Mouse (Mus musculus) lung, postnatal 4 days (tissue): Measurements from ENCODE around the gene Muc3.
"Not testable (repeated sequence)": the region's sequence is repeated elsewhere in the genome, so short reads cannot be mapped to it uniquely, and the experiment has no call there.

Source experiments
- DNase-seq, 2 experiments: peaks; one replicate each; pipeline ENCODE4 v3.0.0; 2021

The Muc3 gene

DNA sequence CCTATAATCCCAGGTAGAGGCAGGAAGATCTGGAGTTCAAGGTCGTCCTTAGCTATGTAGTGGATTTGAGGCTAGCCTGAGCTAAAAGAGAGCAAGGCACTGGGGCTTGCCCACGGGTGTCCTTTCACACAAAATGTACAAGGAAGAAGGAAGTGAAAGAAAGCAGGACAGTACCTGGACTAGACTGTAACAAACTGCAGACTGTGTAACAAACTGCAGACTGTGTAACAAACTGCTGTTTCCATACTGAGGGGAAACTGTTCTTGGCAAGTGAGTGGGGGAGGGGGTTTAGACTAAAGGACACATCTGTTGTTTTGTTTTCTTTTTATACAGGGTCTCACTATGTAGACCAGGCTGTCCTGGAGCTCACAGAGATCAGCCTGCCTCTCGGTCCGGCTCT, 27.8 kb downstream of the Muc3 start:
- no peak for DNase-seq

DNA sequence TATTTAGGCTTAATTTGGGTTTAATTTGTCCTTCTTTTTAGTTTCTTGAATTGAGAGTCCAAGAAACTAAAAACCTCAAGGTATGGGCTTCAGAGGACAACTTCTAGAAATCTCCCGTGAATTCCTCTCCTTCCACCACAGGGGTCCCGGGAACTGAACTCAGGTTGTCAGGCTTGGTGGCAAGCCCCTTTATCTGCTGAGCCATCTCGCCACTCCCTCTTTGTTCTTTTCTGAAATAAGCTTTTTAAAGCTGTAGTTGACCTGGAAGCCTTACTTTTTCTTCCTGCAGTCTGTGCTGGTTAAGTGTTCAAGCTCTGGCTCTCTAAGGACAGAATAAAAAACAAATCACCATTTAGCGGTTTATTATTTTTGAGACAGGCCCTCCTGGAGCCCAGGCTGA, 30.2 kb downstream of the Muc3 start:
- DNase-seq, result no peak

DNA sequence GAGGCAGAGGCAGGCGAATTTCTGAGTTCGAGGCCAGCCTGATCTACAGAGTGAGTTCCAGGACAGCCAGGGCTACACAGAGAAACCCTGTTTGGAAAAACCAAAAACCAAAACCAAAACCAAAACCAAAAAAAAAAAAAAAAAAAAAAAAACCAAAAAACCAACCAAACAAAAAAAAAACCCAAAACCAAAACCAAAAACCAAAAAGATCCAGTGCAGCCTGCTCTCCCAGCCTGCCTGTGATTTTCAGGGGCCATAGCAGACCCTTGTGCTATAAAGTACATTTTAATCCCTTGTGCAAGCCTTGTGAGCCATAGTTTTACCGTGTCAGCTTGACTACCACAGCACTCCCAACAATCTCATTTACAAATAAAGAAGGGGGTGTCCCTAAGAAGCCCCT, 31.1 kb downstream of the Muc3 start:
- not testable (repeated sequence) for DNase-seq

DNA sequence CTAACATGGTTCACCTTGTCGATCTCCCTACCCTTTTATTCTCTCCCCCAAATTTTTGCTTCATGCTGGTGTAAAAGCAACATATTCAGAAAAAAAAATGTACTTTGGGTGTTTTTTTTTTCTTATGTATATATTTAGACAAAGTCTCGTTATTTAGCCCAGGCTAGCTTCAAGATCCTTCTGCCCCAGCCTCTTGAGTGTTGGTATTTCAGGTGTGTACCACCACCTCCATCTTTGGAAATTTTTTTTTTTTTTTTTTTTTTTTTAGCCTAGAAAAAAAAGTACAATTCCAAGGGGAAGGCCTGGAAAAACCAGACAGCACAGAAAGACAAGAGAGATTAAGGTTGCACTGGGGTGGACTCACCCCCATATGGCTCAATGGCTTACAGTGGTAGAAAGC, 32.1 kb downstream of the Muc3 start:
- no peak for DNase-seq

- peak; percentile 88 for DNase-seq
Observed at GRCm38 (mm10) chr5:137115866-137116847, 33.0 kb downstream of the Muc3 start, which contains the start of gene Trim56. Gene Trim56 (minus strand): TSS chr5:137116209.

- no peak for DNase-seq
Observed at GRCm38 (mm10) chr5:137114891-137115561, 34.1 kb downstream of the Muc3 start.

GRCm38 (mm10) chr5:137111542-137112408, 37.3 kb downstream of the Muc3 start:
- no peak for DNase-seq

DNA sequence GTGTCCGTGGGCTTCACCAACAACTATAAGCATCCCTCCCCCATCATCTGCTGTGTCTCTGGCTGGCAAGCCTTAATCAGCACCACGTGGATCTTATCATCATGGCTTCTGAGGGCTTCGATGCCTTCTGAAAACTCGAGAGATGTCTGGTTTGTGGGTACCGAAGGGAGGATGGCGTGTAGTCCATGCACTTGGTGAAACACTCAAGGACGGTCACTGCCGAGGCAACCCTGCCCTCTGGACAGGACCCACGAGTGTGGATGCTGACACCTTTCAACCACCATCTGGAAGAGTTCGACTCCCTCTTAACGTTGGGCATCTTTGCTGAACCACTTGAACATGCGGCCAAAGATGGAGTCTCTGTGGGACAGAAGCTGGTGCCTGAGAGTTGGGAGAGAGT, 38.3 kb downstream of the Muc3 start:
- no peak for DNase-seq

DNA sequence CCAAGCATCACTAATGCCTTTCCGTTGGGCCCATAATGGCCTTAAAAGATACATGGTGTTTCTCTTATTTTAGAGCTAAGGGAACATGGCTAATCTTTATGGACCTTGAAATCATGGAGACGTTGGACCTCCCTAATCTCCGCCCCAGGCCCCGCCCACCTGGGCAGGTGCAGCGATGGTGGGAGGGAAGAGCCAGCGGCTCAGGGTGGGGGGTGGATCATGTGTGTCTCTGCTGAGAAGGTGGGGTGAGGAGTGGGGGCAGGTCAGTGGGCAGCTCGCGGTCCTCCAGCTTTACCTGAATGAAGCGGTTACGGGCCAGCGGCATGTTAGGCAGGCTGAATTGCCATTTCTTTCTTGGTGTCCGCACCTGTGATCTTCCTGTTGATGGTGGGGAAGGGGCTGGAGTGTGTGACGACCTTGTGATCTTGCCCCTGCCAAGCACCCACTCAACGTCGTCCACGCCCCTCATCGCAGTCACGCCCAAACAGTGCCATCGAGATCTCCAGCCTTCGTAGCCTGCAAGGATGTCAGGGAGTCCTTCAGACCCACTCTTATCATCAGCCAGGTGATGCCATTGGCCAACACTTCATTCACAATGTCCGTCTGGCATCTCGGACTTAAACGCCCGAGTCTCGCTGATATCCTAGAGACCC, 39.1 kb downstream of the Muc3 start:
- no peak for DNase-seq

- no peak for DNase-seq
Observed at GRCm38 (mm10) chr5:137108111-137108510, 41.0 kb downstream of the Muc3 start.

DNA sequence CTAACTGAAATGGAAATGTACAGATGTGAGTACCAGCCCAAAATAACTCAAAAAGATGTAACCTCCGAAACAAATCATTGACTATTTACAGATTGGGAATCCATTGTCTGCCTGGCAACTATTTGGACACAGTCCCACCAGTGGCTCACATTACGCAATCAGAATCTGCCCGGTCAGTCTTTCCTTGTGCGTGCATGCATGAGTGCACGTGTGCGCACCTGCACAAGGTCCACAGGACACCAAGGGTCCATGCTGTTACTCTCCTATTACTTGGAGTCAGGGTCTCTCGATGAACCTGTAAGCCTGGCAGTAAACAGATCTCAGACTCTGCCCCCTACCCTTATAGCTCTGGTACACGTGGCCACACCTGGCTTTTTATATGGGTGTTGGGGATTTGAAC, 41.5 kb downstream of the Muc3 start:
- DNase-seq, result no peak

DNA sequence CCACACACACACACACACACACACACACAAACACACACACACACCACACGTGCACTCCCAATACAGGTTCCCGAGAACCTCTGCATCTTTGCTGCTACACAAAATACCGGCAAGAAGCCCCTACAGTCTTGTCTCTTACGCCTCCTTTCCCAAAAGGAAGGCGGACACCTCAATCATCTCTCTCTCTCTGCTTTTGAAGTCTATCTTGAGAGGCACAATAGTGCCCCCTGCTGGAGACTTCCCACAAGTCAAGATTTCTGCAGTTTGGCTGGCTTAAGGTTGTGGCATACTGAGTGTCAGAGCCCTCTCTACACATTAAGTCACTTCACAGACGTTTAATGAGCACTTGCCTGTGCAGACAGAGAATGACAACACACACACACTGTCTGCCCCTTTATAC, 42.1 kb downstream of the Muc3 start:
- DNase-seq, result peak; percentile 72 to 87

GRCm38 (mm10) chr5:137106434-137106833, 42.7 kb downstream of the Muc3 start:
- peak; percentile 54 to 82 for DNase-seq

GRCm38 (mm10) chr5:137103969-137104368, 45.2 kb downstream of the Muc3 start:
- no peak for DNase-seq

DNA sequence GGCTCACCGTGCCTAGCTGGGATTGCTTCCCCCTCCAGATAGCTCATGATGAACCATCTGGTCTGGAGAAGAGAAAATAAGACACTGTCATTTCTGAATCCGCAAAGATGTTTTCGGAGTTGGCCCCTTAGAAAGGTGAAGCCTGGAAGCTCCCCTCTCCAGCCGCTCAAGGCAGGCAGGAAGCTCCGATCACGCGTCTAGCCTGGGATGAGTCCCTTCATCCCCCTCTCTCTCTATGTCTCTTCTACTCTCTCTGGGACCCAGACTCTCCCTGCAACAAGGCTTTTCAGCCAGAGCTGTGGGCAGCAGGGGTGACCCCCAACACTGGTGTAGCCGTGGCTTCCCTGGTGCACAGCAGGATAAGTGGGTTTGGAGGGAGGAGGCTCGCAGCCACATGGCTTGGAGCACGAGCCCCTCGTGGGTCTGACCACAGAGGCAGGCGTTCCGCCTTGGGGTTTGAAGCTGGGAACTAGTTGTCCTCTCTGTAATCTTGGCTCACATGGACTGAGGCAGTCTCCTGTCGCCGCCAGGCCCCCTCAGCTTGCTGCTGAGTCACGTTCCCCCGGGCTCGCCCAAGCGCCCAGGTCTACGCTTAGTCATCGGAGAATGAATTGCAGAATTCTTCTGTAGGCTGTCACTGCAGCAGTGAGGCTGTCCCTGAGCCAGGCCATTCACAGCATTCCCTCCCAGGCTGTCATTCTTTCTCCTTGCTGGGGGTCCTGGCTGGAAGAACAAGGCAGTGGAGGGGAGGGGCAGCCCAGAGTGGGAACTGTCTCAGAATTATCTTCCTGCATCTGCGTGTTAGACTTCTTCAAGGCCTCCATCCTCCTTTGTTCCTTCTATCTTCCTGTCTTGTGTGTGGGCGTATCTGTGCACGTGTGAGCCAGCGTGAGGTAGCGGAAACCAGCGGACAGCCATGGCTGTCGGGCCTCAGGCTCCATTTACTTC, 46.3 kb downstream of the Muc3 start:
- DNase-seq, result peak in 1 of 2 experiments; percentile 45

DNA sequence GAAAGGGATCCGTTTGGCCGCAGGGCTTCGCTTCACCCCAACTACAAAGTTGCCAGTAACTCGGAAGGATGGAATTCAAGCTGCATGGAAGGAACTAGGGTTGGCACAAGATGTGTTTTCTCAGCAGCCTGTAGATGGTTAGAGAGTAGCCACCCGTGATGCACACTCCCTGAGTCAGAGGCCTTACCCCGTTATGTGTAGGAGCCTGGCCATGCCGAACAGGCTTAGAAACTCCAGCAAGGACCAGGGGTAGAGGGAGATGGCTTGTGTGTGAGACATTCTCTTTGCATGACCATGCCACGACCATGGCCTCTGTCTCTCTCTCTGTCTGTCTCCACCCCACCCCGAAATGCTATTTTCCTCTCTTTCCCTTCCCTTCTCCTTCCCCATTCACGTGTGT, 47.0 kb downstream of the Muc3 start:
- DNase-seq, result no peak

DNA sequence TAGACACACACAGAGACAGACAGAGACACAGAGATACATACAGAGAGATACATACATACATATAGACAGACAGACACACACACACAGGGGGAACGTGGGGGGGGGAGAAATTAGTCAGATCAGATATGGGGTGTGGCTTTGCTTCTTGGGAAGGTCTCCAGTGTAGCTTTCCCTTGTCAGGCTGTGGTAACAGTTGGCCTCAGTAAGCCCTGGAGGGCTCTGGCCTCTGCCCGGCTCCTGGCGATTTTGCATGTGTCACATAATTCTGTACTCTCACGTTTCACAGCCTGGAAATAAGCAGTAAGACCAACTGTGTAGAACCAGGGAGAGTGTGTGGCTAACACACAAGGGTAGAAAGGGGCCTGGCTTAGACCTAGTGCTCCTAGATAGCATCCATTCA, 48.5 kb downstream of the Muc3 start:
- no peak for DNase-seq

GRCm38 (mm10) chr5:137098418-137098817, 50.7 kb downstream of the Muc3 start:
- DNase-seq, result no peak

DNA sequence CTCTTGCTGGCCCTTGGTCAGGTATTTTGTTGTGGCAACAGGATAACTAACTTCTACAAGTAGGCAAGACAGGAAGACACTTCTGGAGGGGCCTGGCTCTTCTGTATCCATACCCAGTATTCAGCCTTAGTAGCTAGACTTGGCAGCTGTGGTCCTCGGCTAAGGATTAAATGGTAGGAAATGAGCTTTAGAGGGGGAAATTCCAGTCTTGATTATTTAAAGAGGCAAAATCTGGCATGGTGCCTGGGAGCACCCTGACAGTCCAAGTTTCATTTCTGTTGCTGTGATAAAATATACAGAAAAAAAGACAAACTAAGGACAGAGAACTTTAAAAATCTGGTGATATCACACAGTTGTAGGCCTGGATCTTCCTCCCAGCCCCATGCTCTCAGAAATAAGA, 53.1 kb downstream of the Muc3 start:
- DNase-seq, result peak; percentile 68 to 75

GRCm38 (mm10) chr5:137095135-137095534, 54.0 kb downstream of the Muc3 start:
- DNase-seq, result no peak

DNA sequence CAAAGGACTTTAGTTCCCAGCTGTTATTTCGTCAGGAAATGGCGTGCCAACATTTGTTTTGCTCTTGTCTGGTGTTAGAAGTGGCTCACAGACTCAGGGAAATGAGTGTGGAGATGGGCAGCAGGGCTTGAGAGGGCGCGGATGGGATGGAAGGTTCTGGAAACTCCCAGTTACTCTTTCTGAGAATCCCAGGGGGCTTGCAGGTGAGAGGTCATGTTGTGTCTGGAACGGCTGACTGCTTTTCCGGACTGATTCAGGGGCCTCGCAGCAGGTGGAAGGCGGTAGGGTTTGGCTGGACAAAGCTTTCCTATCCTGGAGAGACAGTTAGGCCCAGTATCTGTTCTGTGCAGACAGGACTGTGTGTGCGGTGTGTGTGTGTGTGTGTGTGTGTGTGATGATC, 55.4 kb downstream of the Muc3 start:
- no peak for DNase-seq
